Mouse (Mus musculus) T-helper 1 cell (primary cell): ENCODE measurements at regions not wholly inside any gene's neighbourhood (a gene's known extent, or its start where the extent isn't known, plus 50 kb on each side); places are given as distances from the start of the nearest gene placed in this dataset.
"Not testable (repeated sequence)": the region's sequence is repeated elsewhere in the genome, so short reads cannot be mapped to it uniquely, and the experiment has no call there.

Experiments used
- in situ Hi-C: fragments of 300-600 bp; cut with MboI, MseI; formaldehyde crosslinking; loops from one replicate; pipeline ENCODE4 v1.15.1; 2025; ENCODE audit warnings: high pct_unique_total_duplicates

DNA sequence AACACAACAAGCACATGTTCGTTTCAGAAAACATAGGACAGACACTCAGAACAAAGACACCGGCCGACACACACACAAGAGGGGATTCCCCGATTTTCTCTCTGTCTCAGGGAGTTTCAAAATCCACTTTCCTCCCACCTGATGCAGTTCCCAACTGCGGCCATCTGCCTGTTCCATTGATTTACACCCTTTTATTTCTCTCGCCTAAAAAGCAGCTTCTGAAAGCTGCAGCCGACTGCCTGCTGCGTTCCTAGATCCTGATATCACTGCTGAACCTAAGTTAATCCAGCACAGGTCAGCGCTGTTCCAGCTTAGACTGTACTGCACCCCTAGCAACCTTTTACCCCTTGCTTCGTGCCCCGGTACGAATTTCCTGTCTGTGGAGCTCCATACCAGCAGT is 237.0 kb downstream of the Impad1 start:
- in situ Hi-C loops: no loop called here

DNA sequence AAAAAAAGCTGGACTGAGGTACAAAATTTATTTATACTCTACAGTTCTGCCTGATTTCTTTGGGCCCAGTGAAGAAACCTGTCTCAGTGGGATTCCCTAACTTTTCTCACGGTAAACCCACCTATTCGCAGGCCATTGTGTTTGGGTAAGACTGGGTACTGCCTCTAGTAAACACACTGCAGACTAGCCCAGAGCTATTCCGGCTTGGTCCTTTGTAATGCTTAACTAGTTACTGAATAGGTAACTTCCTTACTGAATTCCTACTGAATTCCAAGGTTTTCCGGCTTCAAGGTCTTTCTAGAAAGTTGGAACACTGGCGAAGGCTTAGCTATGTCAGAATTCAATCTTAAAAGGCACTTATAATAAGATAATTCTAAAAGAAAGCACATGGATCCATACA is 242.9 kb downstream of the Impad1 start:
- in situ Hi-C loops: no loop called here

DNA sequence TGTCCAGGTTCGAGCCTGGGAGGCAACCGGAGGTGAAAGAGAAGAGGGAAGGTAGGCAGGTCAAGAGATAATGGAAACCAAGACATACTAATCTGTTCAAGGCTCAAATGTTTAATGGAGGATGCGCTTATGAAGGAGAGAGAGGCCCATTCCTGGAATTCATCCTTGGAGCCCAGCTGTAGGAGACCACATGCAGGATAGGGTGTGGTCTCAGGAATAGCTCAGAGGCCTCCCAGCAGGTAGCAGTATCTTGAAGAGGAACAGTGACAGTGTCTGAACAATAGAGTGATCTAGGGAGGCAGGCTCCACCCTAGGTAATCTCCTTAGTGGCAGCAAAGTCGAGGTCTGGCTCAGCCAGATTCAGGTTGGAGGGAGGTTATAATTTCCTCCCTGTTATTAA is 243.3 kb downstream of the Impad1 start:
- in situ Hi-C loops: no loop called here

DNA sequence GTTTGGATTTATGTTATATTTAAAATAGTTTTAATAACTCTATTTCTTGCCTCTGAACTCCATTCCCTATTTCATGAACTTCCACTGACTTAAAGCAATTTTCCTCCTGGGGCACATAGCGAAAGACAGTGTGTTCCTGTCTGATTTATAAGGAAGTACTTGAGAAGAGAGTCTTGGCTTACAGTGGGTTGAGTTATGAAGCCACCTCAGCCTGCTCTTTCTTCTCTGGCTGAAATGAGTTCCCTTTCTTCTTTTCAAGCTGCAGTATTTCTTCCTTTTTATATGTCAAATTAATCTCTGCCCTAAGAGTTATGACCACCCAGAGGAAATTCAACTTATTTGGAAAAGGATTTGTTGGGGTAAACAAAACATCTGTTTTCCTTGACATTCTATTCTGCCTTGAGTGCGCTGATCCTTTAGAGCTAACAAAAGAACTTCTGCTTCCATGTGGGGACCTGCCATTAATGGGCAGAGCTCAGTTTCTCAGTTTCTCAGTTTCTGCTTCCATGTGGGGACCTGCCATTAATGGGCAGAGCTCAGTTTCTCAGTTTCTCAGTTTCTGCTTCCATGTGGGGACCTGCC is 255.9 kb downstream of the Impad1 start:
- in situ Hi-C loops: no loop called here

DNA sequence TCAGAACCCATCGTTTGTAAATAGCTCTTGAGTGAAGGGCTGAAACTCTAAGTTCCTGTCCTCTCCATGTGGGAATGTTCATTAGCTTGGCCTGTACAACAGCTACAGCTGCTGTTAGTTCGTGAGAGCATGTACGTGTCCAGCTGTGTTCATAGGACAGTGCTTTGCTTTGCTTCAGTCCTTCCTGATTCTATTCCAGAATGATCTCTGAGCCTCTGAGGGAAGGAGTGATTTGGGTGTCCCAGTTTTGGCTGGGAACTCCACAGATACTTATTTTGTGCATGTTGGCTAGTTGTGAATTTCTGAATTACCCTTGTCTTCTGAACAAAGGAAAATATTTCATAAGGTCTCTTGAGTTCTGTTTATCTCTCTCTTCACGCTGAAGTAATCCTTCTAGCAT is 261.0 kb downstream of the Impad1 start:
- in situ Hi-C loops: no loop called here

DNA sequence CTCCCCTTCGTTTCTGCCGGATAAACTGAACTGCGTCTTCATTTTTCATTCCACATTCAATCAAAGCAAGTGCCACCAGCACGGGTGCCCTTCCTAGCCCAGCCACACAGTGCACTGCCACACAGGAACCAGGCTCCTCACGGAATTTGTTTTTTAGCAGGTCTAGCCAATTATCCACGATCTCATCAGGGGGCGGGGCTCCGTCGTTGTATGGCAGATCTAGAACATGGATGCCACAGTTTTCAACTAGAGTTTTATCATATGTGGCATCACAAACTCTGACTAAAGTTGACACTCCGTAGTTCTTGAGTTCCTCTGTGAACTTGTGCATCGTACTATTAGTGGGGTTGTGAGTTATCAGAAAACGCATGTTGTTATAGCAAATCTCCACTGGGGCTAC is 264.8 kb downstream of the Impad1 start:
- in situ Hi-C loops: no loop called here

DNA sequence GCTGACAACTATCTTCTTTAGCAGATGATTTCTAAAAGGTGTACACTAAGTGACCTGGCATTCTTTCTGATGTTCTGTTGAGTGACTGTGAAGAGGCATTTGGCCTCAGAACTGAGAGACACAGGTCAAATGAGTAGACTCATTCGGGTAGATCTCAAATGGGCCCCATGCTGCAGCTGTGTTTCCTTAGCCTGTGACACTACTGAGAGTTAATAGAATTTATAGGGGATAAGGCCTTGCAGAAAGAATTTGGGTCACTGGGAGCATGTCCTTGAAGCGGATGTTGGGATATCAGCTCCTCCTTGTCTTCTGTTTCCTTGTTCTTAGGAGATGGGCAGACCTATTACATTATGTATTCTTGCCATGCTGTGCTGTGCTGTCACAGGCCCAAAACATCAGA is 271.4 kb downstream of the Impad1 start:
- in situ Hi-C loops: no loop called here

DNA sequence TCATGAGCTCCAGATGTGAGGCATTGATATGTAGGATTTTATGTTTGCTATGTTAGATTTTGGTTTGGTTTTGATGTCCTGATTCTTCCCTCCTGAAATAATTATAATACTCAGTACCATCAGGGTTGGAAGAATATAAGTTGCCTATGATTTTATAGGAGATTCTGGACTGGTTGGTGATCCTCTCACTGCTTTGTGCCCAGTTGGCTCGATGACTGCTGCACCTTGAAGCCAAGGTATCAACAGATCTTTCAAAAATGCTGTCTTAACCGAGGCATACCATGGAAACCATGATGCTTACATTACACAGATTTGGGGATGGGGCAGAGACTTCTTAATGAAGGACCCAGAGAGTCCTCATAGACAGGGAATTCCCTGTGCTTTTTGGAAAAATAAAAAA is 274.4 kb downstream of the Impad1 start:
- in situ Hi-C loops: no loop called here

DNA sequence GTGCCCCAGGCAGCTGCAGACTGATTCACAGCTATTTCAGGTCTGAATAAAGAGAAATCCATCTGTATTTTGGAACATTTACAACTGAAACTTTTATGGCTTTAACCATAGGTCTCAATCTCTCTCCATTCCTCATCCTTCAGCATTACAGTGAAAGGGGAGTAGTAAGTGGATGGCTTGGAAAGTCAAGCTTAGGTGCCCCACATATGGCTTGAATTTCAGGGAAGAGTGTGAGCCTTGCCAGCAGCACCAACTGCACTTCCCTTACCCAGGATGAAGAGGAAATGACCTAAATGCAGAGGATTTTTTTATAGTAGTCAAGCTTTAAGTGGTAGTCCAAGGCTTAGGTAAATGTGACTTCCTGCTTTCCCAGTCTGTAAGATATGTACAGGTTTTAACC is 279.8 kb downstream of the Impad1 start:
- in situ Hi-C loops: no loop called here

DNA sequence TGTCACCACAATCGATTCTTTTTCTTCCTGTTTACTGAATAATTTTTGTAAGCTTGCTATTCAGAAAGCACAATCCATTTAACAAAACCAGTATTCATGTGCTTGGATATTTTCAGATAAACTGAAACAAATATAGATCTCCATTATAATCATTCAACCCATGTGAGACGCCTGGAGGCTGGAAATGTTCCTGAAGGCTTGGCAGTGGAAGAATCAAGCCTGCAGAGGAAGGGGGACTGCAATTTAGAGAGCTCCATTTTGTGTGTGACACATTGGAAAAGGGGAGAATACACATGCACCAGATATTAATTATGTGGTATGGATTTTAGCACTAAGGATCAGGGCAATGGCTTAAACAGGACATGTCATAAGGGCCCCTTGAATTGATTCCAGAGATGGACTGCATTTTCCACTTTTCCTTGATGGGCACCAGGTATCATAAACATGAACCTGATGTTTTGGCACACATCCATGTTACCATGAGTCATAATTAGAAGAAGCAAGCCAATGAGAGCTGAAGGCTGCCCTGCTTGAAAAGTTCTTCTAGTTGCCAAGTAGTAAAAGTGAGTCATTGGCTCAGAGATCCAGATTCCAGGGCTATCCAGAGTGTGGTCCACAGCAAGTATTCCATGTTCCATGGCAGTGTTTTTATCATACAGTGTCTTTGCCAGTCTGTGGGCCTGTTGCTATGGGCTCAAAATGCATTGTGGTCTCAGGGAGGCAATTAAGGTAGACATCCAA is 282.8 kb downstream of the Impad1 start:
- in situ Hi-C loops: no loop called here

DNA sequence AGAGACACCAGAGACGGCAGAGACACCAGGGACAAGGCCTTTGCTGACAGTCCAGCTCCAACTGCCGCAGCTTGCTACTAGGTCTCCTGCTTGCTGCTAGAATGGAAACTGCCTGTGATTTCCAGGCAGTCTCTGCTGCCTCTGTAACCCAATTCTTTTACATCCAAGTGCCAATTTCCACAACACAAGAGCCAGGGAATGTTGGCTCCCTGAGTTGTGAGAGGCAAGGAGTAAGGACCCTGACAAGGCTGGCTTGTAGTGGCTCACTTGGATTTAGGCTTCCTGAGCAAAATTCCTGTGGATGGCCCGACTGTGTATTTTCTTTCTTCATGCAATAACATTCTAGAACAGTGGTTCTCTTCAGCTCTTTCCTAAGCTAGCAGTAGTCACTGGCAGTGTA is 283.9 kb downstream of the Impad1 start:
- in situ Hi-C loops: no loop called here

DNA sequence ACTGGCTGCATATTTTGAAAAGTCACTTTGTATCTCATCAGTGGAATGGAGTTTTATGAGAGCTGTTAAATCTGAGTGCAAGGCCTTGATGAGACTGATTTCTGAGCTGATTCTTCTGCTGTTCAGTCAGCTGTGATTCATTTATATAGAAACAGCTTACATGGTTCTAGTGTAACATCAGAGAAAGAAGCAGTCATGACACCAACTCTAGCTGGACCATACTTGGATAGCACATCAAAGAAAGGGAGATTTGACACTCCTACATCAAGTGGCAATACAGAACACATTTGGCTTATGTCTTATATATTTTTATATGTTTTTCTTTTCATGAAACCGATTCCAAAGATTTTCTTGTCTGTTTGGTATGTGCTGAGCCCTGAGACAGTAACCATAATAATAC is 296.0 kb downstream of the Impad1 start:
- in situ Hi-C loops: no loop called here

DNA sequence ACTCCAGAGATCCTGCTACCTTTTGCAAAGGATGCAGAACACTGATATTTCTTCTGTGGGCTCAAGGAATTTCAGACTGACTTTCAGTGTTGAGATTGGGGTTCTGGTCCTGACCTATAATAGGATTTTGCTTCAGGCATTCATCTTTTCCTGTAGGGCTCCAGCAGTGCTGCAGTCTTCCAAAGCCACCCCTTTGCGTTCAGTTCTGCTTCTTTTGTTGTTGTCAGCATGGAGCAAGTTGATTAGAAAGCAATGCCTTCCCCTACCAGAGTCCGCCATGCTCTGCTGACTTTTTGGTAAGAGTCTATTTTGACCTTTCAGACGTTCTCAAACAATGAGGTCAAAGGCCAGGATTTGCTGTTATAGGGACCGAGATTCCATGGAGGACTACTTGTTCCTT is 297.0 kb downstream of the Impad1 start:
- in situ Hi-C loops: no loop called here

DNA sequence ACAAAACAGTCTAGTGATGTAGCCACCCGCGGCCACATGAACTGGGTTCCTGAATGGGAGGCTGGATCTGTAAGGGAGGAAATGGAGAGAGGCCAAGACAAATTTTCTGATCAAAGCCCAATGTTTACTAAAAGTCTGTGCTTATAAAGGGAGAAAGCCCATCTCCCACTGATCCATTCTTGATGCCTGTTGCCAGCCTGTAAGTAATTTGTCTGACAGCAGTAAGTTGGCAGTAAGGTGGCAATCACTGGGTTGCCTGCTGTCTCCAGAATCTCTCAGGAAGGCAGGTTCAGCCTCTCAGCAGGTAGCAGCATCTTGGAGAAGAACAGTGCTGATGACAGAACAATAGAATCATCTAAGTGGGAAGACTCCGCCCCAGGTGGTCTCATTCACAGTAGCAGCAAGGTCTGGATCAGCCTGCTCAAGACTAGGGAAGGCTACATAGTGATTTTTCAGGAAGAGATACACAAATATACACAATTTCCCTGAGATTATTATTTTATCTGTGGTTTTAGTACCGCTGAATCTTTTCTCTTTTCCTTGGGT is 327.9 kb downstream of the Impad1 start:
- in situ Hi-C loops: no loop called here

DNA sequence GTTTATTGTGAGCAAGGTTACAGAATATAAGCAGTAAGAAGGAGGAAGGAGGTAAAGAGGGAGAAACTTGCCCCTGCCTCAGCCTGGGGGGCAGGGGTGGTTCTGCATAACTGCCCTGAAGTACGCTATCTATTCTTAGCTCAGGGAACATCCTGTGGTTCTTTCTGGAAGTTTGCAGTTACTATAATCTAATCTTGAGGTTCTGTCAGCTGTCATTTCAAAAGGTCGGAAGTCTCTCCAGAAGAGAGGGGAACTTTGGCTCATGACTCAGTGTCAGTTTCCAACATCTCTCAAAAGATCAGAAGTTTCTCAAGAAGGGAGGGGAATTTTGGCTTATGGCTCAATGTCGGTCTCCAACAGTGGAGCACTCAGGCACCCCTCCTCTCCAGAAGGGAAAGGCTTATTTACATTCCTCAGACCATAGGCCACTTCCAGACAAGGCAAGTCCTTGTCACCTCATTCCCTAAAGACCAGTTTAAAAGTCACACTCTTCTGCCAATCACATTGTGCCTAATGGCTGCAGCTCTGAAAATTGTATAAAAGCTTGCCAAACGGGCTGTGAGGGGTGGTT is 328.9 kb downstream of the Impad1 start:
- in situ Hi-C loops: no loop called here

DNA sequence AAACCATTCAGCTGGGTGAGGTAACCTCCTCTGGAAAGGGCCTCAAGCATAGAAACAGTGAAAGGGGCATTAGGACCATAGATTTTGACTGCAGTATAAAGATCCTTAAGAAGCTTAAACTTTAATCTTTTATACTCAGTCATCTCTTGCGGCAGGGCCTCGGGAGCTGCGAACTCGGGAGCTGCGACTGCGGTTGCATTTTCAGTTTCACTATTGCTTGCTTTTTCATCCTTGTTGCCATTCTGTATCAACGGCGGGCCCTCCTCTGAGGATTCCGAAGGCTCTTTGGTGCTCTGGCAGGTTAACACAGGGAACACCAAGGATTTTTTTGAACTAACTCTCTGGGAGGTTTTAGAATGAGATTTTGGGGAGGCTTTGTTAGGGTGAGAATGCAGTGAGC is 333.9 kb downstream of the Impad1 start:
- in situ Hi-C loops: no loop called here

DNA sequence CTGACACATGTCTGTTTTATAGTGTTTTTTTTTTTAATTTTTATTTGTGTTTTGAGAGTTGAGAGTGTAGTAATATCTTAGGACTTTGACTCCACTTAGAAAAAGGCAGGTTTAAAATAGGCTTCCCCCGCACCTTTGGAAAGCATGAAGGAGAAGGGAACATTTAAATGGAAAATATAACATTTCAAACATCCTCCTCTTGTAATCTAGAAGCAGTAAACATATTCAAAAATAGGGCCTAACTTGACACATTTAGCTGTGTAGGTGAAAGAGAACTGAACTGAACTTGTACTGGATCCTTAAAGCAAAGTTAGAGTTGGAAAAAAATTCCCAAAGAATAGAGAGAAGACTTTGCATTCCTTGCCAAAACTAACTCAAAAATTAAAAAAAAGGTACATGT is 343.1 kb downstream of the Impad1 start:
- in situ Hi-C loops: no loop called here

DNA sequence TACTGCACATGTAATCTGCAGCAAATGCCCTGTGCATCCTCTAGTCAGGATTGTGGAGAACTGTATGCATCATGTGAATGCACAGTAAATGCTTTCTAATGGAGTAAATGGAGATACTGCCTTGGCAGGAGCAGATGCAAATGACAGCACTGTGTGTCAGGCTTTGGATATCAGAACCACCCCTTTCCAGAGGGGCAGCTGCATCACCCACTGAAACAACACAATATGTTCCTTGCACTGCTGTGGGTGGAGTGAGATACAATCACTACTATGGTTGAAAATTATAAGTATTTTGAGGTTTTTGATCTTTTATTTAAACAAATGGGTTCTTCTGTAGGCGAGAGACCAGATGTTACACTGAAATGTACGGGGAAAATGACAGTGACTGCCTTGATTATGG is 350.5 kb downstream of the Impad1 start:
- in situ Hi-C loops: no loop called here

DNA sequence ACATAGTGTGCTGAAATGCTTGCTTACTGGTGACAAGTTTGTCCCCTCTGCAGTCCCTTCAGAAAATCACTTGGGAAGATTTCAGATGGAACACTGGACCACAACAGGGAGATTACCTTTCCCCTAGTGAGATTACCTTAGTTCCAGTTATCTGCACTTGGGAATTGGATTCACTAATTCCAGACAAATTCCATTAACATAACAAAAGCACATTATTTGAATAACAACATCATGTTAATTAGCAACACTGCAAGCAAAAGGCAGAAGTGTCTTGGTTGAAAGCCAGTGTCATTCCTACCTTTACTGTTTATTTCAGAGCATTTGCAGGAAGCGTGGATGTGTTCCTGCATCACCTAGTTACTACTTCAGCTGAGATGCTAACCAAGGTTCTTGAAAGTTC is 355.6 kb downstream of the Impad1 start:
- in situ Hi-C loops: no loop called here

DNA sequence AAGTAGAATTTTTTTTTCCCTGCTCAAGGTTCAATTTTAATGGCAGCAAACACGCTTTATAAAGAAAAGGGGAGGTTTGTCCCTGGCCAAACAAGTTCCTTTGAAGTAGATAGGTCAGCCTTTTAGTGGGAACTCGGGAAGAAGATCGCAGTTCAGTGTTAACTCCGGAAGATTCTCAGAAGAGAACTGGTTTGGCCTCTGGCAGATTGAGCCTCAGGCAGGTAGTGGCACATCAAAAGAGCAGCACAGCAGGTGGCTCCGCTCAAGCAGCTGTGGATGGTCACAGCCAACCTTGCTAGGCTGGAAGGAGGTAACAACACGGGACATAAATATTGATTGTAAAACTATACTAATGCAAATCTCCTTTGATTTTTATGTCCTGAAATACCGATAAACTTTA is 347.2 kb upstream of the Sdr16c6 start:
- in situ Hi-C loops: not testable (repeated sequence)

DNA sequence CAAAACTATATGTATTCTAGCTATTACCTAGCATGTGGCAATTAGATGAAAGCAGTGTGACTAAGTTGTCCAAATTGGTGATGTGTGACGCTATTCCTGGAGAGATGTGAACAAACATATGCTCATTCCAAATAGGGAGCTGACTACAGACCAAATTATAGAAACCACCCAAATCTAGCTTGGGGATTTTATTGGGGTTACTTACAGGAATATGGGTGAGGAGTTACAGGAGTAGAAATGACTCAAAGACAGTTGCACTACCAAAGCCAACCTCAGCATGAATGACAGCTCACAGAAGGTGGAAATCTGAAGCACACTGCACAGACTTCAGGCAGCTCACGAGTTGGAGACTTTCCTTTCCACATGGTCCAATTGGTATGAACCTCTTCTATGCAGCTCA is 326.5 kb upstream of the Sdr16c6 start:
- in situ Hi-C loops: no loop called here

DNA sequence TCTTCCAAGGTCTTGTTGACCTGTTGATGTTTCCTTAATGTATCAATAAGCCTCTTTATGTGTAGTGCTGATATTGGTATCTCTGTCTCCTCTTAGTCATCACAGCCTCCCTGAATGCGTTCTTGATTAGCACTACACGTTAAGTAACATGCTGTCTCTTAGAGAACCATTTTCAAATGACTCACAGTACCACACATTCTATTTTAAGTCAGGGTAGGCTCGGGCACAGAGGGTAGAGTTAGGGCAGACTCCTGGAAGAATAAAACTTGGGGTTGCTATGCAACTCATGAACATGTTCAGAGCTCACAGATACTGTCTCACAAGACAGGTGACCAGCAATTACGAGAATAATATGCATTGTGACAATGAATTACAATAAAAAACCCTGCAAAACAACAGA is 320.1 kb upstream of the Sdr16c6 start:
- in situ Hi-C loops: no loop called here

DNA sequence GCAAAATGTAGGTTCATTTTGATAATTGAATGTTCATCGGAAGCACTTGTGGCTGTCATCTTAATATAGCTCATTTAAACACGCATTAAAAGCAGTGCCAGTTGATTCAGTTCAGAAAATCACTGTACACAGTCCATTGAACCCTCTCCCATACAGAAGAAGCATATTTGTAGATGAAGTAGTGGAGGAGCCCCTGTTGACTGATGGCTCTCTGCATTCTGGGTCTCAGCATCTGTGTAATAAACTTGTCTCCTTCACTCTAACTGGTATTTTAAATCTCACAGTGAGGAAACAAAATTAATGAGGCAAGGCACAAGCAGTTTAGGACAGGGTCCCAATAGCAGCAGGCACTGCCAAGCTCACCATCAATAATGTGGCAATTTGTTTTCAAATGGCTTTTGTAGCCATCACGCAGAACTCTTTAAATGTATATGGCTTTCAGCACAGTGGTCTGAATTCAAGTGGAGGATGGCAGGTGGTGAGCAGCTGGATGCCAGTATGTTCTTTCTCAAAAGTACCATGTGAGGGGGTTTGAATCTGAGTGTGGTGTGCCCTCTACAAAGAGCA is 302.8 kb upstream of the Sdr16c6 start:
- in situ Hi-C loops: no loop called here
